Mouse (Mus musculus) common myeloid progenitor, adult 5-6 weeks (primary cell): ENCODE data around the gene Olfr530. TPM values are rescaled to one million over a fixed set of nuclear protein-coding genes. Genes with fewer than 3 reads are reported as not detected.

Source experiments
- ATAC-seq: replicated peaks from 2 replicates; pipeline ENCODE4 v1.8.0; 2016; ENCODE audit warnings: low read depth, mild to moderate bottlenecking, moderate TSS enrichment, inconsistent platforms; ENCODE audit not compliant: poor library complexity, severe bottlenecking
- total RNA-seq: library from RNA; stranded (forward); fragments of 200-1000, 187-1606 nt; gene quantifications from 2 replicates; pipeline ENCODE4 v1.2.3, GENCODE M21; 2017

Olfr530 gene
- total RNA-seq: not detected in 2 replicates

DNA sequence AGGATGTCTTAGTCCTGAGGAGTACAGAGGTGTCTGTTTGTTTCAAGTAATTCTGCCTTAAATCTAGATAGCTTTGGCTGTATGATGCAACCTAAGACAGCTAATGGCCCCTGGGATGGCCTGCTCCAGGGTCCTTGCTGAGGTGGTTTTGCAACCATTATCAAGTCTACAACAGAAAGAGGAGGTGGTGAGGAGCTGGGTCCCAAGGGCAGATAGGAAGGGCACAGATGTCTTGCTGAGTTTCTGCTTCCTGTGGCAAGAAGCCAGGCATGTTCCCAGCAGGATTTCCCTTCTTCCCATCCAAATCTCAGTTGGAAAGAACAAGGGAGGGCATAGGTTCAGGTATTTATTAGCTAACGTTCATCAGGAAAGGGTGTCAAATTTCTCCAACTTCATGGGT lies at the start of gene Olfr530:
Olfr530 (minus strand) TSS at position 101 of the 400 bp plus-strand sequence.
- ATAC-seq: no peak

DNA sequence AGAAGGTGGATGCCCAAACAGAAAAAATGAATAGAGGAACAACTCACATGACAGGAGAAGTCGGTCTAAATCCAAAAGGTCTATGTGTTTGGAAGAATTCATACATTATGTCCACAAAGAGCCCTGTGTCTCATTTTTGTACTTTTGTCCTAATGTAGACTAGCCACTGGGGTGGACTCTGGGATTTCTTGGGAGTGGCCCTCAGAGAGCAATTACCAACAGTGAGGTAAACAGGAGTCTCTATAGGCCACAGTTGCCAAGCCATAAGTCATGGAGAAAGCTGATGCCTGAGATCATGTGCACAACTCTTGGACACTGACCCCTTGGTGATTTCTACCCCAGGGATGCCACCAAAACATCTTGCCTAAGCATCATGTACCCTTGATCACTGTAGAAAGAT lies 45.4 kb upstream of the Olfr530 start, which contains the start of gene Olfr532:
Olfr532 (minus strand) TSS at position 101 of the 400 bp plus-strand sequence.
- ATAC-seq: no peak

DNA sequence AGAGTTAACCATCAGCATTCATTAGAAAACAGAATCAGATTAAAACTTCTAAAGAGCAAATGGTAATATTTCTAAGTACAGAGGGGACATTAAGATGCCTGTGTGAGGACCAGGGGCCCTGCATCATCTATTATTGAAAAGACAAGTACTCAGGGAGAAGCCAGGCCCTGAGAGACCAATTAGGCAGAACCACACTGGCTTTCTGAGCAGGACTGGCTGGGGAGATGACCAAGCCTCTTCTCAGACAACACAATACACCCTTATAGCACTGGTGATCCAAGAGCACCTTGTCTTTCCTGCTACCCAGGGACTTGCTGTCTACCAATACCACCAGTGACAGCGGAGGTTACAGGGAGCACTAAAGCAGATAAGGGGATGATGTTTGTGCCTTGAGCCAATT lies 26.7 kb upstream of the Olfr530 start, which contains the start of gene Olfr531:
Olfr531 (minus strand) TSS at position 101 of the 400 bp plus-strand sequence.
- no peak for ATAC-seq

DNA sequence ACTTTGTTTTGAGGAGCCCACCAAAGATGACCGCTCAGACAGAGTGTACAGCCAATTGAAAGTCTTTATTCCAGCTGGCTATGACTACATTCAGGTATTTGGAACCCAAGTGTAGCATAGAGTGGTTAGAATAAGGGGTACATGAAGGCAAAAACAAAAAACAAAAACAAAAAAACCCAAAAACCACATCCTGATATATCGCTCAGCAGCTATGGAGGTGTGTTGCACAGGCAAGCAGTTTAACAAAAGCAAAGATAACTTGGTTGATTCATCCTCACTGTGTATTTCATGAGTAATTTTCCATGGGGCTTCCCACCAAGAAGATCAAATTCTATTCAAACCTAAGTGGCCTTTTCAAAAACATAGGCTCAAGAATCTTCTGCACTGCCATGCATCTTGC lies 780 bp upstream of the Olfr530 start:
- ATAC-seq: no peak

DNA sequence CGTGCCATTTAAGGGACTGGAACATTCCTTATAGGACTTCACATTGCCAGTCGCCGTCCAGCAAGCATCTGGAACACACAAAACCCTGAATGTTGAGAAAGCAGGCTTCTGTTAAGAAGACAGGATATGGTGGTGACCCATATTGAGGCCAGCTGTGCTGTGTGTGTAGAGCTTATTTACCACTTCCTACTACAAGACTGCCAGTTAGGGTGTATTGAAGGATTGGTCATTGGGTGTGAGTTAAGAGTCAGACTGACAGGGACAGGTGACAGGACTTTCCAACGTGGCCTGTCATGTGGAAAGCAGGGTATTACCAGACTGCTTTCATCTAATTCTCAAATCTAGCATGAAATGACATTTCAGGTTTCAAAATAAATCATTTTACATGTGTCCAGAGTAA lies 1.8 kb downstream of the Olfr530 start:
- ATAC-seq: no peak

DNA sequence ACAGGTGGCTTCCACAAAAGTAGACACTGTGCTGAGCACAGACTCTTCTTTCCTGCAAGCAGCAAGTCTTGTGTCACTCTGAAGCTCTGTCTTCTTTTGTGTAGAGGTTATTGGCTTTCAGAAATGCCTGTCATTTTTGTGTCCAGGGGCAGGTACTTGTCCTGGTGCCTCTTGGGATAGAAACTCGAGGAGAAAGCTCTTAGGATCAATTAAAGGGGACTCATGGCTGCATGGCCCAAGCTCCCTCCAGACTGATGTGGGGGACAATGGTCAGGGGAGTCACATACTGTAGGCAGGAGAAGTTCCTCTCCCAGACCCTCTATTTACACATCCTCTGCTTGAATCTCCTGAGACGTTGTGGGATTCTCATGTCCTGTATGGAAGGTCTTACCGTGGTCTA lies 14.6 kb downstream of the Olfr530 start, which contains the start of gene Olfr60:
Olfr60 (minus strand) TSS at position 101 of the 400 bp plus-strand sequence.
- ATAC-seq: no peak

DNA sequence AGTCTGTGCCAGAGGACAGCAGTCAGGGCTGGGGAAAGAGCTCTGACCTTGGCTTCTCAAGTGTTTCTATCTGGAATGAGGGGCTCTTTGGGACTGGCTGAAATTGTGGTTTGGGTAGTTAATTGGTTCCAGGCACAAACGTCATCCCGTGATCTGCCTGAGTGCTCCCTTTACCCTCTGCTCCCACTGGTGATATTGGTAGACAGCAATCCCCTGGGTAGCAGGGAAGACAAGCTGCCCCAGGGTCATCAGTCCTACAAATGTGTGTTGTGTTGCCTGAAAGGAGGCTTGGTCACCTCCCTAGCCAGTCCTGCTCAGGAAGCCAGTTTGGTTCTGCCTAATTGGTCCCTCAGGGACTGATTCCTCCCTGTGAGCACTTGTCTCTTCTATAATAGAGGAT lies 42.4 kb downstream of the Olfr530 start, which contains the start of gene Olfr527:
Olfr527 (plus strand) TSS at position 301 of the 400 bp plus-strand sequence.
- ATAC-seq: no peak

DNA sequence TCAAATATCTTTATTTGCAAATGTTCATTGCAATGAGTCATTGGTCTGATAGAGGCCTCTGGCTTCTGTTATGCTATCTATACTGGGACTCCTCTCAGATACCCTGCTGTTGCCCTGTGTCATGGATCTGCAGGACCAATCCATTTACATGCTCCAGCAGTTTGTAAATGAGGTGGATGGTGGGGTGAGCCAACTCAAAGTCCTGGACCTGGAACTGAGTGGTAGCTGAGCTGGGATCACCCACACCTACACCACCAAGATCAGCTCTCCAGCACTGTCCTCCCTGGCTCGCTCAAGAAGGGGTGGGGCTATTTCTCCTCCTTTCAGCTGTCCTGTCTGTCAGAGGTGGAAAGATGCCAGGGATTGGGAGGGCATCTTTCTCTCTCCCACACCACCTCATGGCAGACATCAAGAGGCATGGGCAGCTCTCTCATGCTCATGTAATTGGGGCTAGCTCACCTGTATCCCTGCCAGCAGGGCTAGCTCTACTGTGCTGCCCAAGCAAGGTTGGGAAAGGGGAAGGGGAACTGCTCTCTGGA lies 46.3 kb downstream of the Olfr530 start:
- ATAC-seq: no peak

Other genes starting within 250 kb of the Olfr530 start
- gene Mtg1, start 238.8 kb downstream of the Olfr530 start, total RNA-seq: 13.6 and 21.2 TPM in 2 replicates
- not detected in 2 replicates for gene Sprn, start 221.5 kb downstream of the Olfr530 start, total RNA-seq
- gene Olfr522, start 211.6 kb downstream of the Olfr530 start, total RNA-seq: not detected in 2 replicates
- not detected in 2 replicates for gene Olfr523, start 203.1 kb downstream of the Olfr530 start, total RNA-seq
- gene Olfr524, start 170.4 kb downstream of the Olfr530 start, total RNA-seq: not detected in 2 replicates
- gene Cd163l1, start 158.1 kb downstream of the Olfr530 start, total RNA-seq: not detected in 2 replicates
- not detected in 2 replicates for gene 5830411N06Rik, start 129.0 kb downstream of the Olfr530 start, total RNA-seq
- gene Olfr525, start 55.5 kb downstream of the Olfr530 start, total RNA-seq: not detected in 2 replicates
- gene Olfr527, start 42.3 kb downstream of the Olfr530 start, total RNA-seq: not detected in 2 replicates
- not detected in 2 replicates for gene Olfr60, start 14.7 kb downstream of the Olfr530 start, total RNA-seq
- gene Olfr531, start 26.6 kb upstream of the Olfr530 start, total RNA-seq: not detected in 2 replicates
- not detected in 2 replicates for gene Olfr532, start 45.3 kb upstream of the Olfr530 start, total RNA-seq
- gene Olfr533, start 87.0 kb upstream of the Olfr530 start, total RNA-seq: not detected in 2 replicates
- gene Olfr535, start 107.9 kb upstream of the Olfr530 start, total RNA-seq: not detected in 2 replicates
- gene Olfr536, start 131.1 kb upstream of the Olfr530 start, total RNA-seq: not detected in 2 replicates
- gene Olfr538, start 191.6 kb upstream of the Olfr530 start, total RNA-seq: not detected in 2 replicates
- gene Olfr46, start 224.9 kb upstream of the Olfr530 start, total RNA-seq: 0.14 TPM in 1 of 2 replicates, not detected in the other